22 mouse cellular contexts compared by ENCODE assay signal in the genomic region with DNA sequence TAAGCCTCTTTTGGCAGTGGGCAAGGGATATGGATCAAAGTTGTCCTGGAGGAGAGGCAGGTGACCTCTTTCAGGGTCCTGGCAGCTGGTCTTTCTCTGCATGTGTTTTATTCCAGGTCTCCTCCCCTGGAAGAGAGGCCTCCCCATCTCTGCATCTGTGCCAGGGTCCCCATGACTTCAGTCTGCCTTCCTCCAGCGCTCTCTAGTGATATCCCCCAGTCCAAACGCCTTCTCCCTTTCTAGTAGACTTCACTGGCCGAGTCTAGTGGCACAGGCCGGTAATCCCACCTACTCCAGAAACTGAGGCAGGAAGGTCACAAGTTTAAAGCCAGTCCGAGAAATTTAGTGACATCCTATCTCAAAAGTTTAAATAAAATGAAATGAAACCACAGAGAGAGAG. TPM values are rescaled to one million over a fixed set of nuclear protein-coding genes. Genes with fewer than 3 reads are reported as not detected.
DNase-seq lines count a peak whose midpoint lies in the region; ATAC-seq lines count a peak whose summit lies in the region.
"Had no signal": no experiment of that assay in that cellular context is flagged by ENCODE, and none has a peak within 500 bp of the region (broad histone marks: within the 10 kb centered on the region; RNA-seq: fewer than 3 reads in every experiment).

No protein-coding gene starts in this region.

- DNase-seq in midbrain, embryonic 11.5 days (ENCODE audit: low spot score, missing footprints) = peak; percentile 62
- DNase-seq in midbrain, embryonic 10.5 days (ENCODE audit: low spot score) = no peak
- DNase-seq in thymus, postnatal 25 days = peak; percentile 51
- no peak for DNase-seq in thymus, adult 18-20 months
- peak; percentile 47 for DNase-seq in thymus, postnatal 4 days
- no peak for DNase-seq in embryo, embryonic 10.5 days (ENCODE audit: low spot score)
- DNase-seq: adrenal gland, adult 8-10 months; adrenal gland, postnatal 25 days; cerebellum, adult 18-20 months; cerebellum, adult 9-10 months; cerebellum, postnatal 14 days; embryo, embryonic 11 days; forebrain, postnatal 0 days; gastrocnemius, adult 2 months; gastrocnemius, postnatal 14 days; heart, adult 11 months had no signal

- no peaks in the 10 kb centered on the region; the same call in 1 of the 2 replicates for H3K4me1 ChIP-seq in midbrain, embryonic 11.5 days (ENCODE audit: control insufficient read depth, insufficient read depth, low read length)
- peaks cover 18% of the 10 kb centered on the region for H3K4me1 ChIP-seq in midbrain, embryonic 10.5 days

- H3K36me3 ChIP-seq in midbrain, embryonic 11.5 days (ENCODE audit: control insufficient read depth, insufficient read depth, low read length) = no peaks in the 10 kb centered on the region
- H3K36me3 ChIP-seq in midbrain, embryonic 10.5 days = no peaks in the 10 kb centered on the region
- H3K36me3 ChIP-seq: embryonic facial prominence, embryonic 15.5 days; hindbrain, embryonic 12.5 days; hindbrain, embryonic 15.5 days had no signal

- H3K27me3 ChIP-seq in midbrain, embryonic 11.5 days (ENCODE audit: control insufficient read depth, insufficient read depth, low read length) = no peaks in the 10 kb centered on the region
- no peaks in the 10 kb centered on the region for H3K27me3 ChIP-seq in midbrain, embryonic 10.5 days (ENCODE audit: low read depth, poor library complexity, severe bottlenecking)
- H3K27me3 ChIP-seq: embryonic facial prominence, embryonic 15.5 days; hindbrain, embryonic 12.5 days; hindbrain, embryonic 15.5 days had no signal

- no peak overlapping the region for H3K9ac ChIP-seq in midbrain, embryonic 11.5 days (ENCODE audit: low read length)
- H3K9ac ChIP-seq: embryonic facial prominence, embryonic 15.5 days; forebrain, postnatal 0 days; hindbrain, embryonic 12.5 days; hindbrain, embryonic 15.5 days had no signal

- no peak overlapping the region for H3K27ac ChIP-seq in midbrain, embryonic 11.5 days (ENCODE audit: low read depth, low read length)
- H3K27ac ChIP-seq in midbrain, embryonic 10.5 days (replicated peaks) = no peak overlapping the region
- H3K27ac ChIP-seq: embryonic facial prominence, embryonic 15.5 days; hindbrain, embryonic 15.5 days had no signal

- 78% methylated on average over 5 of the region's 5 CpGs for WGBS in midbrain, embryonic 11.5 days
- WGBS in midbrain, embryonic 10.5 days = 81% methylated on average over 5 of the region's 5 CpGs

- ATAC-seq in midbrain, embryonic 11.5 days (ENCODE audit: low FRiP score) = no peak
- ATAC-seq: activated CD4-positive, CD25-positive, alpha-beta regulatory T cell, adult 4 months; forebrain, embryonic 14.5 days; forebrain, postnatal 0 days had no signal

- no peak overlapping the region for H3K4me3 ChIP-seq in midbrain, embryonic 11.5 days (ENCODE audit: low read depth, low read length)
- no peak overlapping the region for H3K4me3 ChIP-seq in midbrain, embryonic 10.5 days
- H3K4me3 ChIP-seq: embryonic facial prominence, embryonic 15.5 days; gastrocnemius, adult 2 months; hindbrain, embryonic 12.5 days; hindbrain, embryonic 15.5 days had no signal

- H3K4me2 ChIP-seq in midbrain, embryonic 11.5 days = no peak overlapping the region
- H3K4me2 ChIP-seq: embryonic facial prominence, embryonic 15.5 days; heart, embryonic 11.5 days; hindbrain, embryonic 12.5 days; hindbrain, embryonic 15.5 days had no signal

- H3K9me3 ChIP-seq in midbrain, embryonic 11.5 days (ENCODE audit: control insufficient read depth, low read length) = no peaks in the 10 kb centered on the region
- no peaks in the 10 kb centered on the region for H3K9me3 ChIP-seq in midbrain, embryonic 10.5 days (replicated peaks)
- H3K9me3 ChIP-seq: embryonic facial prominence, embryonic 15.5 days; hindbrain, embryonic 12.5 days; hindbrain, embryonic 15.5 days had no signal

RNA-seq across cellular contexts. Expression of gene Srp14, which starts 18.4 kb away (rescaled TPM):
- polyA plus RNA-seq in midbrain, embryonic 11.5 days (2014; fragmentation: Nextera tagmentation; extraction: Ambion mirVana) = 281 and 293 TPM in 2 replicates
- polyA plus RNA-seq in midbrain, embryonic 10.5 days (2016; fragmentation: Nextera tagmentation; extraction: Ambion mirVana) = 261 and 272 TPM in 2 replicates

RNA-seq across cellular contexts. Expression of gene Bmf, which starts 51.6 kb away (rescaled TPM):
- polyA plus RNA-seq in midbrain, embryonic 11.5 days (2014; fragmentation: Nextera tagmentation; extraction: Ambion mirVana) = 1.8 and 2.8 TPM in 2 replicates
- 2.9 and 3.0 TPM in 2 replicates for polyA plus RNA-seq in midbrain, embryonic 10.5 days (2016; fragmentation: Nextera tagmentation; extraction: Ambion mirVana)

Comparison
In these comparisons a context has a peak if more than half of its experiments do, and no peak if none do; other contexts are left out.
1. DNase-seq: peak in midbrain, embryonic 11.5 days (single experiment), thymus, postnatal 25 days (single experiment) and thymus, postnatal 4 days (single experiment); none in midbrain, embryonic 10.5 days (single experiment), thymus, adult 18-20 months (0 of 2) and embryo, embryonic 10.5 days (single experiment).